Mouse (Mus musculus) forelimb bud, embryonic 11.5 days (tissue): ENCODE measurements around the gene Cux2.
A peak's percentile ranks its signal among the peaks of the same experiment; 100 is the strongest.
"Not testable (repeated sequence)": the region's sequence is repeated elsewhere in the genome, so short reads cannot be mapped to it uniquely, and the experiment has no call there.

Source experiments
- DNase-seq: peaks from one replicate; pipeline ENCODE4 v3.0.0-alpha.2; 2012; ENCODE audit warnings: low read depth, low spot score

Cux2 gene

DNA sequence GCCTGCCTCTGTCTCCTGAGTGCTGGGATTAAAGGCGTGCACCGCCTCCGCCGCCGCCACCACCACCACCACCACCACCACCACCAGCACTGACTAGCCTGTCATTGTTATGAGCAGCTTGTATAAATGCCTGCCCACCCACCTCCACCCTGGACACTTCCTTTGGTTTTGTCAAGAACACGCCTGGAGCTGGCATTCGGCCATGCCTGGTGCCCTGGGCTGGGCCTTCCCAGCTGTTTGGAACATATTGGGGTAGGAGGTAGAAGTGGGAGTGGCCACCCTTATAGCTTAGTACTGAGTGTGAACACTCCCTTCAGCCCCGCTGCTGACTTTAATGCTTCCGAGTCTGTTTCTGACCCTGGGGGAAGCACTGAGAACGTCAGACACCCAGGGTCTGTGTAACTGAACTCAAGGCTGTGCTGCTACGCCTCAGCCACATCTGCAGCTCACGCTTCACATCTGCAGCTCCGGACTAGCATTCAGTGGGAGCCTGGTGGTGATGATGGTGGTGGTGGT is 178.3 kb downstream of the Cux2 start:
- DNase-seq, result no peak

DNA sequence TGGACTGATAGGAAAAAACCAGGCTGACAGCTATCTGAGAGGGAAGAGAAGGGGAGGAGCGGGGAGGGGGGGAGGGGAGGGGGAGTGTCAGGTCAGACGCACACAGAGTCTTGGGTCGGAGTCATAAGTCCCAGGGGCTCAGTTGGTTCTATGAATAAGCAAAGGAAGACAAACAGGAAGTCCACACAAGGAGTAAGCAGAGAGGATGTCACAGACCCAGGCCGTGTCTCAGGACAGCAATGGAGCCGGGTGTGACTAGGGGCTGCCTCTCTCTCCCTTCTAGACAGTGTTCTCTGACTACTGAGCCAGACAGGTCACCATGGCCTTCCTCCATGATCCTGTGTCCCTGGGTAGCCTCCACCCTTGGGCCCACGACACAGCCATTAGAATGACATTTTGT is 179.1 kb downstream of the Cux2 start:
- no peak for DNase-seq

- DNase-seq, result no peak
These were observed 181.9 kb downstream of the Cux2 start for GRCm38 (mm10) chr5:121867963-121868362.

GRCm38 (mm10) chr5:121864330-121864729 is 185.6 kb downstream of the Cux2 start:
- DNase-seq, result no peak

GRCm38 (mm10) chr5:121861964-121862363 is 187.9 kb downstream of the Cux2 start:
- DNase-seq, result no peak

DNA sequence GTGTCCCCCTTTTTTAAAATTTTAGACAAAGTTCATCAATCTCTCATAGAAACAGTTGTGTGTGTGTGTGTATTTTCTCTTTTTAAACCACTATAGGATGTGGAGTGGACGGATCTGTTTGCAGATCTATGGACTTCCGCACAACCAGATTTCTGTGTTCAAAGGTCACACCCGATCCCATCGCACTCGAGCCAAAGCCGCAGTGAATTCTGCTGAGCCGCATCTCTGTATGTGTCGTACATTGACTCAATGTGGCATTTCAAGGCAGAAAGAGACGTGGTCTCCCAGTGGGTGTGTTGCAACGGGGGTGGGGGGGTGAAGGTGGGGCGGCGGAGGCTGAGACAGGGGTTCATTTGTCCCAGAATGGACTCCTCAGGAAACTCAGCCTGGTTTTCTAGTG is 191.5 kb downstream of the Cux2 start:
- no peak for DNase-seq

GRCm38 (mm10) chr5:121856740-121857139 is 193.2 kb downstream of the Cux2 start:
- no peak for DNase-seq

GRCm38 (mm10) chr5:121854768-121855167 is 195.1 kb downstream of the Cux2 start:
- no peak for DNase-seq

DNA sequence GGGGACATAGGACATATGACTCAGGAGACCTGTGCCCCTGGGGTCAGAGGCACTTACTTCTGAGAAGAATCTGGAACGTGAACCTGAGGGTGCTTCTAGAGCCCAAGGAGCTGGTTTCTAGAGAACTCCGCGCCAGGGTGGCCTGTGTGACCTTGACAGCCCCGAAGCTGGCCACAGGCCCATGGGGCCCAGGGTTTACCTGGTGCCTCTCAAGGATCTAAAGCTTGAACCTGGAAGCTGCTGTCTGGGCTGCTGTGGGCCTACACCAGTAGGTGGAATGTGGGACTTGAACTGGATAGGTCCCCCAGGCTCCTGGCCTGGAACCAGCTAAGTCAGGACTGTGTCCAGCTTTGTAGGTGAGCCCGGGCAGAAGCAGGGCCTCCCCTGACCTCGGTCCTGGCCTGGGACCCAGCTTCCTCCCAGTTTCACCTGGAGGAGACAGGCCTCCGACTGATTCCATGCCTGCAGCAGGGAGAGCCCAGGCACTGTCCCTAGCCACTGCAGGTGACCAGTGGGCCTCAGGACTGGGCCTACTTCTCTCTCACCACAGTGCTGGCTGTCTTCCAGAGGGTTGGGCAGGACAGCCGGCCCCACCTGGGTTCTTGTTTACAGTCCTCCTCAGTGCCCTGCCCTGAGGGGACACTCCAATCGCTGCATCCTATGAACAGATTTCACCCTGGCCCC is 196.4 kb downstream of the Cux2 start:
- no peak for DNase-seq

GRCm38 (mm10) chr5:121849478-121850349 is 200.2 kb downstream of the Cux2 start:
- DNase-seq, result no peak

DNA sequence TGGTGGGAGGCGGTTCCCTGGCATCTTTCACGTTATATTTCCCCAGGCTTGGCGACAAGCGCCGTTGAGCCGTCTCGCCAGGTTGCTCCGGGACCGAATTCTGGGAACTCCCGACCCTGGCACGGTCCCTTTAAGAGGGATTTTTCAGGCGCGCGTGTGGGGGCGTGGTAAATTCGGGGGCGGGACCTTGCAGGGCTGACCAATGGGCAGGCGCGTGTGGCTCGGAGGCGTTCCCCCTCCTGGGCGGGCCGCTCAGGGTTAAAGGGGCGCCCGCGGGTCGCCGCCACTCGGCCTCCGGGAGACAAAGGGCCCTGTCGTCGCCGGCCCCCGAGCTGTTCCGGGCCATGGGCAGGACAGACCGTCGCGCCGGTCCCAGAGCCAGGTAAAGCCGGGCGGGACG is 201.2 kb downstream of the Cux2 start, which contains the start of gene Pheta1:
Gene Pheta1 (plus strand): TSS at position 242 of the 400 bp plus-strand sequence.
- DNase-seq, result peak; percentile 93

DNA sequence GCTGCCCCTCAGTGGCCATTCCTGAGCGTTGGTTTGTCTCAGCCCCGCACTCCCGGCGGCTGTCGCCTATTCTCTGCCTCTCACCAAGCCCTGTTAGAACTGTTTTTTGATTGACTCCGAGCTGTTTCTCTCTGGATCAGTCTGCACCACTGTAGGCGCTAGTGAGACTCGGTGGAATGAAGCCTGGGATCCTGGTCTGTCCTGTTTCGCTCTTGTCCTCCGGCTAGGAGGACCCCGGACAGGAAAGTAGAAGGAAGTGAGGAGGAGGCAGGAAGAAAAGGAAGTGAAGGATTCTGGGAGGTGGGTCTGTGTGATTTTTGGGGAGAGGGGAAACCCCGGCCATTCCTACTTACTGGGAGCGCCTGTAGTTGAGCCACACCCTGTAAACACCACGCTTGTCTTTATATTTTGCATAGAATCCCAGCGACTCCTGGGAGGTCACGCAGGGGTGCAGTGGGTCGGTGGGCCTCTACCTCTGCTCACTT is 201.8 kb downstream of the Cux2 start:
- DNase-seq, result peak; percentile 62

GRCm38 (mm10) chr5:121847269-121847668 is 202.6 kb downstream of the Cux2 start:
- not testable (repeated sequence) for DNase-seq

- DNase-seq, result no peak
These were observed 203.6 kb downstream of the Cux2 start for GRCm38 (mm10) chr5:121846322-121846721.

- DNase-seq, result no peak
These were observed 204.5 kb downstream of the Cux2 start for GRCm38 (mm10) chr5:121845361-121845760.

GRCm38 (mm10) chr5:121843138-121843905 is 206.6 kb downstream of the Cux2 start:
- DNase-seq, result no peak

DNA sequence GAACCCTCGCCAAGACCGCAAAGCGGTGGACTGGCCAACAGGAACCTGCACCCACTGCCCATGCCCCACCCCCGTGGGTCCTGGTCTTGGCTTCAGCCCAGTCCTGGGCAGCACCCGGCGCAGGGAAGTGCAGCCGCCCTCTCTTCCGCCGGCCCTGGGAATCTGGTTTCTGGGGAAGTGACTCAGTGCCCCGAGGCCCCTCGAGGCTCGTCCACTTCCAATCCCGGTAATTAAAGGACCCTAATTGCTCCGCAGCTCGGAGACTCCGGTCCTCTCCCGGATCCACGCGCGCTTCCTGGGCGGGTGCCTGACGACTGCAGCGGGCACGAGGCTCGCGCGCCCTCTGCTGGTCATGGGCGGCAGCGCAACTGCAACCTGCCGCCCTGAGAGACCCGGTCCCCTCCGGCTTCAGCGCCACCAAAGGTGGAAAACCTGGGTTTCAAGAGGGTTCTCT is 207.2 kb downstream of the Cux2 start:
- DNase-seq, result peak; percentile 69

DNA sequence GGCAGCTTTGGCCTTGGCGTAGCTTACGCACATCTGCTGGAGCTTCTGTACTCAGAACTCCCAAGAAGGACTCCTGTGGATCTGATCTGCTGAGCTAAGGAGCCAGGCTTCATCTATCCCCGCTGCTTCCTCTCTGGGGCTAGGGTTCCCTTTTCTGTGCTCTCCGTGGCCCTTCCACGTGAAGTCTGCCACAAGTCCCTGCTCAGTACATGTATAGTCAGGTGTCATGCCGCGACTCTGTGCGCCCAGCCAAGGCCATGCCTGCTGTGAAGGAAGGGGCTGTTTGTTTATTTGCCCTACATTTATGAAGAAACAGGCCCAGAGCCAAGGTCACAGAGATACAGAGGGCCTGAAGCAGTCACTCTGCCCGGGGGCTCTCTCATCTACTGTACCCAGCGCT is 207.9 kb downstream of the Cux2 start:
- no peak for DNase-seq

- no peak for DNase-seq
These were observed 208.4 kb downstream of the Cux2 start for GRCm38 (mm10) chr5:121841516-121841915.

- DNase-seq, result no peak
These were observed 210.8 kb downstream of the Cux2 start for GRCm38 (mm10) chr5:121839128-121839473.

DNA sequence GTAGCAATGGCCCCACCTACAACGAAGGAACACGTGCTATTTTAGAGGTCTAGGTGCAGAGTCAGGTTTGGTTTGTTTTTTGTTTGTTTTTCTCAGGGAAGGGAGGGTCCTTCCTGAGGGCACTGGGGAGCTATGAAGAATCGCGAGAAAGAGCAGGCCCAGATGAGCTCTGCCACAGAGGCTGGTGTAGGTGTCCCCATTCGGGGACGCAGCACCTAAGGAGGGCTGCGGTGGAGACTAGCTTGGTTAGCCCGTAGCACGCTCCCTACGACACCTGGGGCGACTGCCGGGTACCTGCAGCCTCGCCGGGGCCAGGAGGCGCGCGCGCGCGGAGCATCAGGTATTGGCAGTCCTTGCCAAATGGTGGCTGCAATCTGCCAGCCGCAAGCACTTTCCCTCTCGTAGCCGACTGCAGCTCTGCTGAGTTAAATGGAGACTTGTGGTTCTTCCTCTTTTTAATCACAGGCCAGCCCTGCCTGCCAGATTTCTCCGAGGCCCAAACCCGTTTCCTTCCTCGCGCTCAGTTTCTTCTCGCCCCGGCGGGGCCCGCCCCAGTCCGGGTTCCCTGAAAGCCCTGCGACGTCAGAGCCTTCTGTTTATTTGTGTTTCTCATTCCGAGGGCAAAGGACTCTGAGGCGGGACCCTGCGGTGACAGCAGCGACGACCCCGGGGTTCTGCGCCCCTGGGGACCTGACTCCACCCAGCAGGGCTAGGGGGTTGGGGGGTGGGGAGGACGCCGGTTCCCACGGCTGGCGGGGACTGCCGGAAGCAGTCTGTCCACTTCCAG is 211.4 kb downstream of the Cux2 start:
- DNase-seq, result no peak
